25 mouse cellular contexts compared by ENCODE assay signal in the genomic region with DNA sequence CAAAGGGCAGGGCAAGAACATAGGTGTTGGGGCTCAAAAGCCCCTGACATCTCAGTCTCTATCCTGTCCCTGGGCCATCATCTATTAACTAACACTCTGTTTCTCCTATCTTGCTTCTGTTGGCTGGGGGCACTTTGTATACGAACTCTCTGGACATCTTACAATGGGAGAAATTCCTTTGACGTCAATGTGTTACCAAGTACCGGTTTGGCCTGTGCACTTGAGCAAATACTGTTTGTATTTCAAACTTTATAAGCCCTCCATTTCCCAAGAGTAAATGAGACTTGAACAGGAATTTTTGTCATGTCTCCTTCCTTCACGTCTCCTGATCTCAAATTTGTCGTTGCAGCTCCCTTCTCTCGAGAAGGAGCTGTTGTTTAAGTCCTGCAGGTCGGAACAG.
"Had no signal": no experiment of that assay in that cellular context is flagged by ENCODE, and none has a peak within 500 bp of the region (broad histone marks: within the 10 kb centered on the region; RNA-seq: fewer than 3 reads in every experiment).

No protein-coding gene starts in this region.

- DNase-seq: gastrocnemius, postnatal 14 days; gastrocnemius, postnatal 36 days; heart, adult 11 months; heart, adult 2 months; heart, postnatal 14 days; heart, postnatal 36 days; kidney, adult 11 months; kidney, adult 2 months; kidney, adult 9 months; kidney, postnatal 14 days; kidney, postnatal 36 days; layer of hippocampus, adult 9-11 months; layer of hippocampus, postnatal 36 days; left cerebral cortex, postnatal 4 days had no signal

- H3K27me3 ChIP-seq: heart, embryonic 13.5 days; heart, embryonic 15.5 days; hindbrain, embryonic 13.5 days; hindbrain, embryonic 15.5 days; kidney, embryonic 15.5 days; limb, embryonic 13.5 days; limb, embryonic 15.5 days had no signal

- H3K4me1 ChIP-seq: heart, embryonic 13.5 days; heart, embryonic 15.5 days; hindbrain, embryonic 13.5 days; hindbrain, embryonic 15.5 days; kidney, embryonic 15.5 days; limb, embryonic 15.5 days had no signal

- H3K27ac ChIP-seq: heart, adult 2 months; heart, embryonic 13.5 days; heart, embryonic 15.5 days; hindbrain, embryonic 13.5 days; hindbrain, embryonic 15.5 days; hindbrain, postnatal 0 days; kidney, embryonic 15.5 days; kidney, postnatal 0 days; limb, embryonic 13.5 days; limb, embryonic 15.5 days had no signal

- H3K4me3 ChIP-seq: heart, adult 2 months; heart, embryonic 13.5 days; heart, embryonic 15.5 days; hindbrain, embryonic 13.5 days; hindbrain, embryonic 15.5 days; kidney, embryonic 15.5 days; limb, embryonic 13.5 days; limb, embryonic 15.5 days had no signal

- H3K9ac ChIP-seq: heart, embryonic 13.5 days; heart, embryonic 15.5 days; hindbrain, embryonic 13.5 days; hindbrain, embryonic 15.5 days; kidney, embryonic 15.5 days; limb, embryonic 13.5 days; limb, embryonic 15.5 days had no signal

- H3K36me3 ChIP-seq: heart, embryonic 13.5 days; heart, embryonic 15.5 days; hindbrain, embryonic 13.5 days; hindbrain, embryonic 15.5 days; kidney, embryonic 15.5 days; limb, embryonic 13.5 days; limb, embryonic 15.5 days had no signal

- H3K4me2 ChIP-seq: heart, embryonic 11.5 days; heart, embryonic 13.5 days; heart, embryonic 15.5 days; hindbrain, embryonic 13.5 days; hindbrain, embryonic 15.5 days; kidney, embryonic 15.5 days; limb, embryonic 13.5 days; limb, embryonic 15.5 days had no signal

- H3K9me3 ChIP-seq: heart, embryonic 13.5 days; heart, embryonic 15.5 days; hindbrain, embryonic 13.5 days; hindbrain, embryonic 15.5 days; kidney, embryonic 15.5 days; limb, embryonic 13.5 days; limb, embryonic 15.5 days had no signal

- ATAC-seq: hindbrain, postnatal 0 days; intestine, embryonic 16.5 days had no signal
